Mouse (Mus musculus): Measurements from ENCODE around the gene Ubap1l.

Ubap1l gene

DNA sequence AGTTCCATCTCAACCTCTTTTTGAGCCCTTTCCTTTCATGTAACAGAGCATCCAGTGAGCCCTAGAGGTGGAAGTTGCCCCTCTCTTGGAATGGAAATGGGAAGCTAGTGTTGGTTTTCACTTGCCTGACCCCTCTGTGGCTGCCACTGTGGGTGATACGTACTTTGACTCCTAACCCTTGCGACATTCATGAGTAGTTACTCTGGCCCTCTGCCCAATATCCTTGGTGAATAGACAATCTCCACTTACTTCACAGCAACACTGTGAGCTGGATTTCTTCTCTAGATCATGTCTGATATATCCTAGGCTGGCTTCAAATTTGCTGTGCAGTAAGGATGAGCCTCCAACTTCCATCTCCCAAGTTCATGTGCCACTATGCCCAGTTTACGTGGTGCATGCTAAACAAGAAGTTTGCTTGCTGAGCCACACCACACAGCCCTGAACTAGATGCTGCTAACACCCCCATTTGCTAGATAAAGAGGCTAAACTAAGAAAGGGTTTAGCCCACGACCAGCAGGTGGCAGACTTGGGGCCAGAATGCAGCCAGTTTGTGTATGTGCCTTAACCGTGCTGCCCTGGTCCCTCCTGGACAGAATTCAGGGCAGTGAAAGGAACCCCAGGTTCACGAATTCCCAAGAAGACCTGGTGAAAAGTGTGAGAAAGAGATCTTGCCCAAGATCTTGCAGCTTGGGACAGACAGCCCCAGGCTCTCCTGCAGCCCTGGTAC lies 32.0 kb downstream of the Ubap1l start:
- POLR2A ChIA-PET = interaction anchor here in 3 of 4 experiments (0.8 to 5.1 kb wide), 7 partner anchors 9 to 197 kb away, joined by 3 to 30 read pairs (median 4); partner anchors contain the start of gene Mtfmt (in 2 of the 3)

GRCm38 (mm10) chr9:65393606-65394005 lies 32.8 kb downstream of the Ubap1l start:
- ChIA-PET CTCF (interaction anchor here in 2 of 4 experiments (0.6 to 1.0 kb wide), 5 partner anchors 24 to 205 kb away, joined by 3 to 5 read pairs (median 3); no protein-coding TSS in a partner anchor), POLR2A (interaction anchor here in 2 of 4 experiments (0.6 to 5.1 kb wide), 6 partner anchors 9 to 68 kb away, joined by 3 to 30 read pairs (median 4); partner anchors contain the start of gene Mtfmt (in 1 of the 2))

More for the DNA sequence above, 32.0 kb downstream of the Ubap1l start:
- CTCF ChIA-PET = interaction anchor here in 3 of 4 experiments (0.5 to 1.3 kb wide), 8 partner anchors 8 to 374 kb away, joined by 3 to 19 read pairs (median 3); partner anchors contain the start of gene Plekho2 (in 1 of the 3)

DNA sequence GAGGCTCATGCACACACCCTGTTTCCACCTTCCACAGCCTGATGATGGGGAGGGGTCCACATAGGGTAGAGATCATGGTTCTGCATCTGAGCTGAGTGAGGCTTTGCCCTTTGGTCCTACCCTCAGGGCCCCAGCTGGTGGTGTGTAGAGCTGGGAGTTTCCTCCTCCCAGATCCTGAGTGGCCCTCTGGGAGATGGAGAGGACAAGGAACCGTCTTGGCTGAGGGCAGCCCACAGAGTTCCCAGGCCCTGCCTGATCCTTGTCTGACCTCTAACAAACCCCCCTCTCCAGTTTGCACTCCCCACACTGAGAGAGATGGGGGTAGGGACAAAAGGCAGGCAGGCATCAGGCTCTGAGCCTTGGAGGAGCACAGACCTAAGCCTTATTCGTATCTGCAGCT lies 33.5 kb downstream of the Ubap1l start:
- CTCF ChIA-PET = interaction anchor here in 2 of 4 experiments (0.6 to 1.0 kb wide), 3 partner anchors 25 to 108 kb away, joined by 3 to 4 read pairs (median 3); no protein-coding TSS in a partner anchor

DNA sequence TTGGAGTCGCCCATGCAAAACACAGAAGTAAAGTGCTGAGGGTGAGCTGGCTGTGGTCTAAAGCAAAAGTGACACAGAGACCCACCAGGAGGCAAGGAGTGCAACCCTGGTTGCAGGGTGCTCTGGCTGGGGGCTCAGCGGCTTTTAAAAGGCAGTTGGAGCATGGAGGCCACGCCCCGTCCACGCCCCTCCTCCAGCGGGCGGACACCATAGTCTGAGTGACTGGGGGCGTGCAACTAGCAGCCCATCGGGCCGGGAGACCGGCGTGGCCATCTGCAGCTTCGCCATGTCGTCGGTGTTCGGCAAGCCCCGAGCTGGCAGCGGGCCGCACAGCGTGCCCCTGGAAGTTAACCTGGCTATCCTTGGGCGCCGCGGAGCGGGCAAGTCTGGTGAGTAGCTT lies 37.4 kb downstream of the Ubap1l start, which contains the start of gene Rasl12:
Gene Rasl12 (plus strand): TSS at position 228 of the 400 bp plus-strand sequence.
- POLR2A ChIA-PET = interaction anchor here in 3 of 4 experiments (0.7 to 1.5 kb wide), 10 partner anchors 9 to 179 kb away, joined by 3 to 7 read pairs (median 3); partner anchors contain the start of genes Mtfmt (in 1 of the 3) and Slc51b (in 1 of the 3)
- CTCF ChIA-PET = interaction anchor here in 2 of 4 experiments (0.6 to 1.3 kb wide), 5 partner anchors 9 to 201 kb away, joined by 3 to 5 read pairs (median 4); partner anchors contain the start of gene Mtfmt (in 1 of the 2)

More for the DNA sequence above, 33.5 kb downstream of the Ubap1l start:
- POLR2A ChIA-PET = no interaction called here

DNA sequence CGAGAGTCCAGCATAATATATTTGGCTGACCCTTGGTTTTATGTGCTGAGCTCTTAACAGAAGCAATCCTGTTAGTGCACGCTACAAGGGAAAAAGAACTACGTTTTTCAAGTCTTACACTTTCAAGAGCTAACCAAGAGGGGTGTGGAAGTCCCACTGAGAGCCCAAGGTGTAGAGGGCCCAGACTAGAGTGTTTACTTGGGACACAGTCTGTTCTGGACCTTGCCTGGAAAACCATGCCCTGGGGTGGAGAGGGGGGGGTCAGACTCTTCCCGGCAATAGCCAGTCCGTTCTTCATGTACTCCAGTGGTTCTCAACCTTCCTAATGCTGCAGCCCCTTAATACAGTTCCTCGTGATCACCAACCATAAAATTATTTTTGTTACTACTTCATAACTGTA lies 39.1 kb downstream of the Ubap1l start:
- CTCF ChIA-PET = no interaction called here
- POLR2A ChIA-PET = interaction anchor here in 1 of 4 experiments (1.3 kb wide), 1 partner anchor 199 kb away, joined by 3 read pairs; no protein-coding TSS in a partner anchor

- POLR2A ChIA-PET = no interaction called here
- CTCF ChIA-PET = no interaction called here
These were observed 43.7 kb downstream of the Ubap1l start for GRCm38 (mm10) chr9:65404331-65405183.

DNA sequence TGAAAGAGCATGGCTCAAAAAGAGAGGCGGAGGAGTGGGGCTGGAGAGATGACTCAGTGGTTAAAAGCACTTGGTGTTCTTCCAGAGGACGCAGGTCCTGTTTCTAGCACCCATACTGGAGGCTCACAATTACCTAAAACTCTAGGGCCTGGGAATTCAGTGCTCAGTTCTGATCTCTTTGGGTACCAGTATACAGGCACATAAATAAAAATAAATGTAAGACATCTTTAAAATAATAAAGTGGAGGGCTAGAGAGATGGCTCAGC lies 44.3 kb downstream of the Ubap1l start:
- POLR2A ChIA-PET = no interaction called here
- CTCF ChIA-PET = no interaction called here

- ChIA-PET CTCF (interaction anchor here in 1 of 4 experiments (0.8 kb wide), 1 partner anchor 92 kb away, joined by 5 read pairs; no protein-coding TSS in a partner anchor), POLR2A (no interaction called here)
These were observed 46.5 kb downstream of the Ubap1l start for GRCm38 (mm10) chr9:65407327-65407726.

DNA sequence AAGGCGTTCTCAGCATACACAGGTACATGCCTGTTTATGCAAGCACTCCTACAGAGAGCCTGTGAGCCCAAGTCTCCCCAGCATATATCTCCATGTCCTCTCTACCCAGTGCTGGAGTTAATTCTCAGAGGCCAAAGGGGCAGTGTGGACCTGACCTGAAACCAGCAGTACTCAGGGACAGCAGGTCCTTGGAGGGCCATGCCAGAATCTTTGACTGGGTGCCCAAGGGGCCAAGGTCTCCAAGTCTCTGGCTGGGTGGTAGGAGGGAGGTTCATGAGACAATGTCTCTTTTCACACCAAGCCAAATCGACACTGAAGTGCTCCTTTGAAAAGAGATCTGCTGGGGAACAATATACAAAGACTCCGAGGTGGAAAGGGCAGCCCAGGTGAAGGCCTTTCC lies 47.0 kb downstream of the Ubap1l start:
- ChIA-PET CTCF (no interaction called here), POLR2A (interaction anchor here in 1 of 4 experiments (0.9 kb wide), 1 partner anchor 28 kb away, joined by 3 read pairs; the partner anchor contains the start of gene Mtfmt)

DNA sequence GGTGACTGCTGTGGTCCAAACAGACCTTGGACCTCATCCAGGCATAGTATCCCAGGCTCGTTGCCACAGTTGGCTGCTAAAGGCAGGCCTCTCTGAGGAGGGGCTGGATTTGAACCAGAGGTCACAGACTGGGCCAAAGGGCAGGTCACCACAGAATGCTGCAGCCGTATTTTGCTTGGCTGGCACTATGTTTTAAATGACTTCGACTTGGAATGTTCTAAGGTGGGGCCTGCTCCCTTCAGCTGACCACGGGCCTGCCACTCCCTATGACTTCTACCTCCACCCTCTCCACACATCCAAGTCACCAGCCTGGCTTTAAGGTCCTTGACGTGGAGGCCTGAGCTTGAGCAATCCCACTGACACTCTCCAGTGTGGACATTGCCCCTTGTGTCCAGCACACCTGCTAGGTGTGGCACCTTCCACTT lies 48.0 kb downstream of the Ubap1l start:
- ChIA-PET POLR2A (interaction anchor here in 1 of 4 experiments (0.9 kb wide), 1 partner anchor 27 kb away, joined by 3 read pairs; the partner anchor contains the start of gene Mtfmt), CTCF (no interaction called here)

DNA sequence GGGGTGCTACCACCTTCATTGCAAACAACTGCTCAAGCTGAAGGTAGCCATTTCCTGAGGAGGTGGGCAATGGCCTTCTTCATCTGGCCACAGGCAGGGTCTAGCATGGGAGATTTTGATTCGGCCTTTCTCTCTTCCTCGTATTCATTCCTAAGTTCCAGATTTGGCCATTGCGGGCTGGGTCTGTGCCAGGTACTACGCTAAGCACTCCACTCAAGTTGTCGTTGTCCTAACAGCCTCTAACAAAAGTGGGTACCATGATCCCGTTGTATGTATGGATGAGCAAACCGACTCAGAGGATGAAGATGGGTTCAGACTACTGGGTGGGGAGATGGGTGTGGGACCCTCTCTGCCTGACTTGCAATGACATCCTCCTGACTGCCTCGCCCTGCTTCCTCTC lies 49.5 kb downstream of the Ubap1l start:
- POLR2A ChIA-PET = interaction anchor here in 1 of 4 experiments (0.9 kb wide), 1 partner anchor 25 kb away, joined by 3 read pairs; the partner anchor contains the start of gene Mtfmt
- CTCF ChIA-PET = interaction anchor here in 1 of 4 experiments (0.7 kb wide), 1 partner anchor 283 kb away, joined by 5 read pairs; no protein-coding TSS in a partner anchor

GRCm38 (mm10) chr9:65411326-65411725 lies 50.5 kb downstream of the Ubap1l start:
- CTCF ChIA-PET = interaction anchor here in 1 of 4 experiments (0.5 kb wide), 1 partner anchor 497 kb away, joined by 3 read pairs; the partner anchor contains the start of genes Csnk1g1 and Trip4

DNA sequence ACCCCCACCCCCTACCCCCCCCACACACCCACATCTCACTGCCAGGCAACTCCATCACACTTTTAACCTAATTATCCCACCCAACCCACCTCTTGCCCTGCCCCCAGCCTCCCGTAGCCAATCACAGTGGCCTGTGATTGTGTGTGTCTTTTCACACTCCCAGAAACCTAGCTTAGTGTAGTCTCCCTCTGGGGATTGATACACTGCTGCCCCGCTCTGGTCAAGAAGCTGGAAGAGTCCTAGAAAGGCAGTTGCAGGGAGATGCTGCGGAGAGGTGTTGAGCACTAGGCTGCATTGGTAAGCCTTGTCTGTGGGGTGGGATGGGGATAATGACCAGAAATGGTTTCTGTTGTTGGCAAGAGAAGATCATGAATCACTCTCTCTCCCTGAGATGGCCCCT lies 56.9 kb downstream of the Ubap1l start:
- POLR2A ChIA-PET = interaction anchor here in 2 of 4 experiments (0.8 to 1.2 kb wide), 2 partner anchors 27 to 222 kb away, joined by 3 to 4 read pairs; no protein-coding TSS in a partner anchor
- CTCF ChIA-PET = interaction anchor here in 2 of 4 experiments (0.6 to 0.7 kb wide), 2 partner anchors 46 to 203 kb away, joined by 3 to 4 read pairs; no protein-coding TSS in a partner anchor

More at GRCm38 (mm10) chr9:65411326-65411725, 50.5 kb downstream of the Ubap1l start:
- POLR2A ChIA-PET = interaction anchor here in 2 of 4 experiments (0.6 to 1.8 kb wide), 3 partner anchors 12 to 271 kb away, joined by 3 to 4 read pairs (median 3); partner anchors contain the start of gene Slc51b (in 1 of the 2)

- POLR2A ChIA-PET = interaction anchor here in 2 of 4 experiments (0.8 kb wide), 2 partner anchors 16 to 204 kb away, joined by 3 read pairs; partner anchors contain the start of gene Mtfmt (in 1 of the 2)
- CTCF ChIA-PET = interaction anchor here in 1 of 4 experiments (0.6 kb wide), 1 partner anchor 25 kb away, joined by 3 read pairs; no protein-coding TSS in a partner anchor
These were observed 58.8 kb downstream of the Ubap1l start for GRCm38 (mm10) chr9:65419633-65420032.

DNA sequence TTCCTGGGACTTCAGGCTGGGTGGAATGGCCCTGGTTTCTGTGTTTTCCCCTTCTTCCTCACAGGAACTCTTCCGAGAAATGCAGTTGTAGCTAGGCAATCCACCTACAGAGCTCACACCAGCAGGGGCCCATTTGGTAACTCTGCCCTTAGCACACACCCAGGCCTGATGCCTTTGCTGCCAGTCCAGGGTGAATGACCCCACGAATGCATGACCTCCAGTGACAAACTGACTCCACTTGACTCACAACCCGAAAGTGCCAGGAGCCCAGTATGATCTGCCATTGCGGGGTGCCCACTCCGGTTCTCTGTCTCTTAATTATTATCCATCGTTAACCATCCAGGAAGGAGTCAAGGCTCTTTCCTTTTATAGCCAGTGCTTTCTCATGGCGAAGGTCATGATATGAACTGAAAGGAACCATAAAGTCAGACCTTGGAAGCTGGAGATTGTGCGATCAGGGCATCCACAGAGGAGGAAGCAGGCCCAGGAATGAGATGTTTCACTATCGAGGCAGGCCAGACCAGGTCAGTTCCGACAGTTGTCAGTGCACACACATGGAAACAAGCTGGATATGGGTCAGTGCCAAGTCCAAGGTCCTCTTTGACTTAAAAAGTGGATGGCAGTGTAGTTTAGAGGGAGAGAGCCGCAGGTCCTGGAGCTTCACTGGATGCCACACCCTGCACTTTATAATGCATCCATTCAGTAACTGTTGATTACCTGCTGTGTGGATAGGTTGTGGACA lies 62.1 kb downstream of the Ubap1l start, which contains the start of gene Slc51b:
Gene Slc51b (minus strand): TSS at position 196 of the 742 bp plus-strand sequence.
- POLR2A ChIA-PET = interaction anchor here in 2 of 4 experiments (0.6 to 1.5 kb wide), 8 partner anchors 10 to 667 kb away, joined by 3 to 7 read pairs (median 4); partner anchors contain the start of genes Mtfmt (in 1 of the 2) and Rasl12 (in 1 of the 2)
- CTCF ChIA-PET = interaction anchor here in 3 of 4 experiments (0.6 to 1.1 kb wide), 4 partner anchors 10 to 1647 kb away, joined by 3 to 6 read pairs (median 4); no protein-coding TSS in a partner anchor

DNA sequence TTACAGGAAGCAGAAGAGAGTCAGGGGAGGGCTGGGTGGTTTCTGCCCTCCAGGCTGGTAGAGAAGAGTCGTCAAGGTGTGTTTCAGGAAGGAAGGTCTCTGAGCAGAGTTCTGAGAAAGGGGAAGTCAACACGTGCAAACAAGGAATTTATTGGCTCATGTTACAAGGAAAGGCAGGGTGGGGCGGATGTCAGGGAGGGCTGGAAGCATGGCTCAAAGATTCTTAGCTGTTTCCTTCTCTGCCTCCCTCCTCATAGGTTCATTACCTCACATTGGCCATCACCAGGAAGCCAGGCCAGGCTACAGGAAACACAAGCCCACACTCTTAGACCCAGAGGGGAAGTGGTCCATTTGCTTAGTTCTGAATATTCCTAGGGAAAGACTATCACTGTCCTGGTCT lies 63.6 kb downstream of the Ubap1l start:
- CTCF ChIA-PET = interaction anchor here in 2 of 4 experiments (0.6 to 1.2 kb wide), 3 partner anchors 8 to 175 kb away, joined by 3 to 4 read pairs (median 3); no protein-coding TSS in a partner anchor
- POLR2A ChIA-PET = interaction anchor here in 1 of 4 experiments (1.2 to 1.5 kb wide), 2 partner anchors 11 to 226 kb away, joined by 3 to 4 read pairs; partner anchors contain the start of gene Mtfmt

GRCm38 (mm10) chr9:65427511-65427910 lies 66.7 kb downstream of the Ubap1l start:
- ChIA-PET POLR2A (interaction anchor here in 1 of 4 experiments (0.6 kb wide), 1 partner anchor 449 kb away, joined by 6 read pairs; no protein-coding TSS in a partner anchor), CTCF (no interaction called here)

Data from embryonic stem cell, embryonic (primary cell).